Mouse (Mus musculus): ENCODE data around the gene Ciita. TPM values are rescaled to one million over a fixed set of nuclear protein-coding genes. Genes with fewer than 3 reads are reported as not detected.

Gene Ciita
- total RNA-seq, 1 experiment from 2014 or later, result 0.69 TPM

Other genes with a start within 250 kb of the Ciita start
- not detected in 2 replicates for gene Emp2, start 166.1 kb upstream of the Ciita start, total RNA-seq (2017)
- not detected in 2 replicates for gene Tekt5, start 84.6 kb upstream of the Ciita start, total RNA-seq (2017)
- 55.7 and 59.3 TPM in 2 replicates for gene Nubp1, start 68.1 kb upstream of the Ciita start, total RNA-seq (2017)
- 0.05 TPM in 1 of 2 replicates, not detected in the other for gene Tvp23a, start 32.7 kb upstream of the Ciita start, total RNA-seq (2017)
- gene Dexi, start 63.0 kb downstream of the Ciita start, total RNA-seq (2017), result 3.7 and 5.9 TPM in 2 replicates
- 15.5 and 16.5 TPM in 2 replicates for gene Clec16a, start 65.3 kb downstream of the Ciita start, total RNA-seq (2017)